Mouse (Mus musculus): Measurements from ENCODE around the gene Cacna1f.

GRCm38 (mm10) chrX:7566352-7566751 is 40.5 kb upstream of the Cacna1f start:
- TF ChIP-seq POLR2A (IDR thresholded peaks at IDR 0.05; ENCODE audit: borderline replicate concordance, extremely low read depth, insufficient read depth, insufficient read length, poor library complexity, severe bottlenecking) (no peak), CTCF (IDR thresholded peaks at IDR 0.05; ENCODE audit: borderline replicate concordance, extremely low read depth, insufficient read depth, insufficient read length) (no peak)

All from brain, embryonic 14.5 days (tissue).